Mouse (Mus musculus) lung, adult 2 months (tissue): Measurements from ENCODE around the gene Spic.

Experiments used
- CTCF ChIP-seq: fragments of 200-500 bp; IDR thresholded peaks from 2 replicates; pipeline ENCODE4 v1.5.1; 2011; ENCODE audit warnings: mild to moderate bottlenecking, low read length, control low read depth; ENCODE audit not compliant: insufficient read depth
- POLR2A ChIP-seq: fragments of 200-500 bp; IDR thresholded peaks from 2 replicates; pipeline ENCODE4 v1.6.1; 2011; ENCODE audit warnings: low read depth, mild to moderate bottlenecking, control low read depth, low read length, borderline replicate concordance; ENCODE audit errors: extremely low read depth

- no peak for TF ChIP-seq CTCF
- no peak for TF ChIP-seq POLR2A
Observed at GRCm38 (mm10) chr10:88714744-88715143, 29.9 kb upstream of the Spic start.
